Mouse (Mus musculus) layer of hippocampus, adult 8-10 months (tissue): ENCODE results near the gene Ugdh. TPM values are rescaled to one million over a fixed set of nuclear protein-coding genes. Genes with fewer than 3 reads are reported as not detected.

Experiments used
- total RNA-seq, 4 experiments: library from RNA; stranded (reverse); gene quantifications; 2 replicates each; pipeline ENCODE4 v1.2.4; 2022

Gene Ugdh
- total RNA-seq, 4 experiments from 2014 or later, result 33.8 to 41.4 (median 35.8) TPM

Other genes with a start within 250 kb of the Ugdh start
- gene Wdr19, start 236.3 kb downstream of the Ugdh start, total RNA-seq, result 10 to 100 TPM; 23.2 to 25.4 (median 24.1) TPM
- 10 to 100 TPM; 24.6 to 36.2 (median 29.8) TPM for gene Rfc1, start 100.3 kb downstream of the Ugdh start, total RNA-seq
- gene Klb, start 87.6 kb downstream of the Ugdh start, total RNA-seq, result under 1 TPM; 0.43 to 0.76 (median 0.59) TPM
- 100 to 1,000 TPM; 695 to 839 (median 753) TPM for gene Rpl9, start 44.5 kb downstream of the Ugdh start, total RNA-seq
- 10 to 100 TPM; 29.3 to 36.6 (median 33.2) TPM for gene Lias, start 44.5 kb downstream of the Ugdh start, total RNA-seq
- gene Gm43552, start 56.9 kb upstream of the Ugdh start, total RNA-seq, result 1 to 10 TPM in 1 of 4 experiments, not detected in 3; 10.0 TPM
- gene Smim14, start 101.2 kb upstream of the Ugdh start, total RNA-seq, result 100 to 1,000 TPM; 147 to 159 (median 153) TPM
- gene Ube2k, start 101.3 kb upstream of the Ugdh start, total RNA-seq, result 100 to 1,000 TPM; 119 to 124 (median 119) TPM